Mouse (Mus musculus): ENCODE data around the gene Sptb. TPM values are rescaled to one million over a fixed set of nuclear protein-coding genes. Genes with fewer than 3 reads are reported as not detected.

Gene Sptb
- polyA plus RNA-seq, 1 experiment from 2014 or later, result 53.4 TPM

DNA sequence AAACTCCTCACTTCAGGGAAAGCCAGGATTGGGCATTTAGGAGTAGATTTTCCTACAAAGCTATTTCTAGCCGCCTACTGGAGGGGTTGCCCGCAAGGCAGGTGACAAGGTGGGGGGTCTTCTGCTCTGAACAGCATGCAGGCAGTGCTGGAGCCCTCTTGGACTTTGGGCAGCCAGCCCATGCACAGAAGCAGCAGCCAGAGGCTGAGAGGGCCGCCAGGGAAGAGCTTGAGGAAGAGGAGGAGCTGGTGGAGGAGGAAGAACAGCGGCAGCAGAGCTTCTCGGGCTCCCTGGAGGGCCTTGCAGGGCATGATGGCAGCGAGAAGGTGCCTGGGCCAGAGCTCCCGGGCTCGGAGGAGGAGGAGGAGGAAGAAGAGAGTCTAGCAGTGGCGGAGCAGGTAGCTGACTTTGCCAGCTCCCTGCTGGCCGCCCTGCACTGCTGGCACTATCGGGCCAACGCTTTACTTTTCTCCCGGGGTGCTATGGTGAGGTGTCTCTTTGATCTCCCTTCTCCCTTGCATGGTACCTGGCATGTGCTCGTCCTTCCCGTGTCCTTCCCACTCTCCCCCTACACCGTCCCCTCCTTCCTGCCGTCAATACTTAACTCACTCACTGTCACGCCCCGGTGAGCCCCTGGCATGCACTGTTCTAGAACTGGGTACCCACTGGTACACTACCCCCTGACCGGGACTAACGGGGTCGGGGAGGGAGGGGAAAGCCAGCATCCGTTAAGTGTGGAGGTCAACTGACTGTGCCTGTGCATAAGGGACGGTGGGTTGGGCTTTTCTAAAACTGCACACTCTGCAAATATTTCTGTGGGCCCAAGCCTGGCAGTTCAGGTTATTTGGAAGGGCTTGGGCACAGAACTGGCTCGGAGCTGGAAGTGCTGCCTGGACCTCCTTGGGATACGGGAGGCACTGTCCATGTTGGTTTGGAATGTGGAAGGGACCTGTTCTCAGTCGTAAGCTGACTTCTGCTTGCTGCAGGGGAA is 137.8 kb downstream of the Sptb start:
- no peak overlapping the region for H3K27ac ChIP-seq (ENCODE audit: low read depth, low read length)
- peaks cover 5% of the 10 kb centered on the region; the same call in 1 of the 2 replicates for H3K4me1 ChIP-seq (replicated peaks; ENCODE audit: control insufficient read depth, insufficient read depth, low read length)
- H3K36me3 ChIP-seq (ENCODE audit: control insufficient read depth, insufficient read depth, low read length), result peaks cover 4% of the 10 kb centered on the region; the same call in 1 of the 2 replicates
- H3K9me3 ChIP-seq (ENCODE audit: control insufficient read depth, low read length), result no peaks in the 10 kb centered on the region
- no peak overlapping the region for H3K9ac ChIP-seq (ENCODE audit: low read depth, low read length)
- WGBS, result 83% methylated on average over 27 of the region's 27 CpGs
- 0 out of 2 replicates have a peak, but pooled peaks cover 3% of the 10 kb centered on the region for H3K27me3 ChIP-seq (replicated peaks; ENCODE audit: control insufficient read depth, insufficient read depth, low read length)
- DNase-seq (ENCODE audit: low spot score) (no peak), ATAC-seq (replicated peaks; ENCODE audit: low FRiP score) (no peak)
- H3K4me2 ChIP-seq, result no peak overlapping the region
- H3K4me3 ChIP-seq (ENCODE audit: low read depth, low read length), result no peak overlapping the region

DNA sequence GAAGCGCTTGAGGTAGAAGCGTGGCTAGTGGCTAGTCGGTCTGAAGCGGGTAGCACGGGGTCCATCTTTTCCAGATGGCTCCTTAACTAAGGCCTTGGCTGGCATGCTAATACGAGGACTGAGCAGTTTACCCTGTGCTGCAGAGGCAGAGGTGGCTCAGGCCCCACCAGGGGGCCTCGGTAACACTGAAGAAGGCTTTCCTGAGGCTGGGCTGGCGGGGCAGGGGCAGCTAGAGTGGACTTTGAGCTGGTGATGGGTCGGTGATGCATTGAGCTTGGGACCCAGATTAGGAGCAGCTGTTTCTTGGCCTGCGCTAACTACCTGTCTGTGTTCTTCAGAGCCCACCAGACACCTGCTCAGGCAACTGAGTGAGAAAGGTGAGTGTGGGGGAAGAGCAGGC is 139.1 kb downstream of the Sptb start:
- ATAC-seq (replicated peaks; ENCODE audit: low FRiP score), result no peak
- DNase-seq (ENCODE audit: low spot score), result no peak
- Histone ChIP-seq H3K9me3 (ENCODE audit: control insufficient read depth, low read length) (no peaks in the 10 kb centered on the region), H3K4me2 (no peak overlapping the region), H3K9ac (ENCODE audit: low read depth, low read length) (no peak overlapping the region), H3K4me3 (ENCODE audit: low read depth, low read length) (no peak overlapping the region), H3K36me3 (ENCODE audit: control insufficient read depth, insufficient read depth, low read length) (peaks cover 4% of the 10 kb centered on the region; the same call in 1 of the 2 replicates), H3K4me1 (replicated peaks; ENCODE audit: control insufficient read depth, insufficient read depth, low read length) (peaks cover 5% of the 10 kb centered on the region; the same call in 1 of the 2 replicates), H3K27ac (ENCODE audit: low read depth, low read length) (no peak overlapping the region), H3K27me3 (replicated peaks; ENCODE audit: control insufficient read depth, insufficient read depth, low read length) (0 out of 2 replicates have a peak, but pooled peaks cover 3% of the 10 kb centered on the region)
- WGBS, result 73% methylated on average over 10 of the region's 10 CpGs

DNA sequence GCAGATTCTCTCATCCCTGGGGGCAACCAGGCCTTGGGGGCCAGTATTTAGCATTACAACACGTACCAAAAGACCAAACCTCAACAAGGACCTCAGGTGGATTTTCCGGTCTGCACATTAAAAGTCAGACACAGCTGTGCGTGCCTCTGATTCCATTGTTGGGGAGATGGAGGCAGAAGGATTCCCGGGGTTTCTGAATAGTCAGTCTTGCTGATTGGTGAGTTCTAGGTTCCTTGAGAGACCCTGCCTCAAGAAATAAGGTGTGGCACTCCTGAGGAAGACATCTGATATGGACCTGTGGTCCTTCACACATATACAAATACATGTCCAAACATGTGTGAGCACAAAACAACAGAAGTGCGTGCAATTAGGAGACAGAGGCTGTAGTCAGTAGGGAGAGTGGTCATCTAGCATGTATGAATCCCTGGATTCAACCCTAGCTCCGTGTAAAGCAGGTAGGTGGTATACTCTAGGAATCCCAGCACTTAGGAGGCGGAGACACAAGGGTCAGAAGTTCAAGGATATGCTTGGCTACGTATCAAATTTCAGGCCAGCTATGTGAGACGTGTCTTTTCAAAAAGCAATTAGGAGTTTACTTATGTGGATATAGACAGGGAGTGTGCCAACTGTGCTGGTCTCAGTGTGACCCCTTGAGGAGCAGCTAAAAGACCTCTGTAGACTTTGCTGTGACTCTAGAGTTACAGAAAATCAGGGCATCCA is 140.0 kb downstream of the Sptb start:
- H3K4me2 ChIP-seq, result no peak overlapping the region
- H3K4me1 ChIP-seq (replicated peaks; ENCODE audit: control insufficient read depth, insufficient read depth, low read length), result no peaks in the 10 kb centered on the region
- H3K4me3 ChIP-seq (ENCODE audit: low read depth, low read length), result no peak overlapping the region
- 0 out of 2 replicates have a peak, but pooled peaks cover 3% of the 10 kb centered on the region for H3K27me3 ChIP-seq (replicated peaks; ENCODE audit: control insufficient read depth, insufficient read depth, low read length)
- H3K9me3 ChIP-seq (ENCODE audit: control insufficient read depth, low read length), result no peaks in the 10 kb centered on the region
- 71% methylated on average over 9 of the region's 9 CpGs for WGBS
- ATAC-seq (replicated peaks; ENCODE audit: low FRiP score), result no peak
- no peak overlapping the region for H3K27ac ChIP-seq (ENCODE audit: low read depth, low read length)
- no peak for DNase-seq (ENCODE audit: low spot score)
- no peak overlapping the region for H3K9ac ChIP-seq (ENCODE audit: low read depth, low read length)
- H3K36me3 ChIP-seq (ENCODE audit: control insufficient read depth, insufficient read depth, low read length), result peaks cover 6% of the 10 kb centered on the region; the same call in 1 of the 2 replicates

DNA sequence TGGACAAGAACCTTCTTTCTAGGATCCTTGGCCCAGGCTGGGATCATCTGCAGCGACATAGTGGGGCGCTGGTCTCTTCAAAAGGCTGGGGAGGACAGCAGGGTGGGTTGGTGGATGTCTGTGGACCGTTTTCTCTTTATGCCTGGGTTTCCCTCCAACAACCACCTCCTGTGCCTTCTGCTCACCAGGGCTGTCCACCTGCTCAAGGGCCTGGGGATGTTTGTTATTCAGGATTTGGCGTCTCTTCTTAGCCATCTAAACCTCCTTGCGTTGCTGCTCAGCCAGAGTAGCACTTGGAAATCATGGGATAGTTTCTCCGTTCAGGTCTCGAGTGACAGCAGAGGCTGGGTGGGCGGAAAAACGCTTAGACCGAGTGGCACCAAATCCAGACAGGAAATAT is 144.1 kb downstream of the Sptb start:
- ATAC-seq (replicated peaks; ENCODE audit: low FRiP score) (no peak), DNase-seq (ENCODE audit: low spot score) (no peak)
- 87% methylated on average over 10 of the region's 10 CpGs for WGBS
- Histone ChIP-seq H3K9ac (ENCODE audit: low read depth, low read length) (no peak overlapping the region), H3K4me2 (no peak overlapping the region), H3K27ac (ENCODE audit: low read depth, low read length) (no peak overlapping the region), H3K9me3 (ENCODE audit: control insufficient read depth, low read length) (no peaks in the 10 kb centered on the region), H3K27me3 (replicated peaks; ENCODE audit: control insufficient read depth, insufficient read depth, low read length) (no peaks in the 10 kb centered on the region), H3K4me3 (ENCODE audit: low read depth, low read length) (no peak overlapping the region), H3K4me1 (replicated peaks; ENCODE audit: control insufficient read depth, insufficient read depth, low read length) (peaks cover 4% of the 10 kb centered on the region; the same call in 1 of the 2 replicates), H3K36me3 (ENCODE audit: control insufficient read depth, insufficient read depth, low read length) (peaks cover 10% of the 10 kb centered on the region; the same call in 1 of the 2 replicates)

DNA sequence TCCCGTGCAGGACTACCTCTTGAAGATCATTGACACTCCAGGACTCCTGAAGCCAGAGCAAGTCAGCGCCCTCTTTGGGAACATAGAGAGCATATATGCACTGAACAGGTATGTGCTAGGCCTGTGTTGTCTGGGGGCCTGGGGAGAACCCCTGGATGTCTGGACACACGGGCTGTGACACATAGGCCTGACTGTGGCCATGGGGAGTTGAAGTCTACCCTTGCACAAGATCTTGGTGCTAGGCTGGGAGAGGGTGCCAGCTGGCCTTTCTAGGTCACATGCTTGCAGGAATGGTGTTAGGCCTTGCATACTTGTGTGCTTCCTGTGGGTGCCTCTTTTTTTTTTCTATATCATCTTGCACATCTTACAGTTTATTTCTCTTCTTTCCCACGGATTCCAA is 148.2 kb downstream of the Sptb start:
- Histone ChIP-seq H3K4me2 (no peak overlapping the region), H3K36me3 (ENCODE audit: control insufficient read depth, insufficient read depth, low read length) (peaks cover 16% of the 10 kb centered on the region), H3K4me3 (ENCODE audit: low read depth, low read length) (no peak overlapping the region), H3K27me3 (replicated peaks; ENCODE audit: control insufficient read depth, insufficient read depth, low read length) (no peaks in the 10 kb centered on the region), H3K9me3 (ENCODE audit: control insufficient read depth, low read length) (no peaks in the 10 kb centered on the region), H3K27ac (ENCODE audit: low read depth, low read length) (no peak overlapping the region), H3K9ac (ENCODE audit: low read depth, low read length) (no peak overlapping the region), H3K4me1 (replicated peaks; ENCODE audit: control insufficient read depth, insufficient read depth, low read length) (peaks cover 8% of the 10 kb centered on the region)
- ATAC-seq (replicated peaks; ENCODE audit: low FRiP score) (no peak), DNase-seq (ENCODE audit: low spot score) (no peak)
- 74% methylated on average over 4 of the region's 4 CpGs for WGBS

DNA sequence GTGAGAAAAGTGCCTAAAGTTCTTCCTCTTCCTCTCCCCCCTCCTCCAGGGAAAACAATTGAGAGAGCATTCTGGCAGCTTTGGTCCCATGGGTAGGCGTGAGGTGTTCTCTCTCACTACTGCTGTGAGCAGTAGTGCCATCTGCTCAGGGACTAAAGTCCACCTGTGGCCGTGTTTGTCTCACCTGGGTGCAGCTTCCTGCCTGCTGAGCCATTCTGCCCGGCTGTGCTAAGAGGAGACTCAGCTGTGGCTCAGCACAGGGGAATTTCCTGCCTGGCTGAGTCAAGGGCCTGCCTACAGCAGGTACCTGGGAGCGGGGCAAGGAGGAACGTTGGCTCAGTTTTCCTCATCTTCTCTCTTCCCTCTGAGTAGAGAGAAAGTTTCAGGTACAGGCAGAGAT is 152.1 kb downstream of the Sptb start:
- Histone ChIP-seq H3K36me3 (ENCODE audit: control insufficient read depth, insufficient read depth, low read length) (peaks cover 6% of the 10 kb centered on the region), H3K4me3 (ENCODE audit: low read depth, low read length) (no peak overlapping the region), H3K9ac (ENCODE audit: low read depth, low read length) (no peak overlapping the region), H3K4me2 (no peak overlapping the region), H3K27me3 (replicated peaks; ENCODE audit: control insufficient read depth, insufficient read depth, low read length) (no peaks in the 10 kb centered on the region), H3K9me3 (ENCODE audit: control insufficient read depth, low read length) (no peaks in the 10 kb centered on the region), H3K4me1 (replicated peaks; ENCODE audit: control insufficient read depth, insufficient read depth, low read length) (peaks cover 21% of the 10 kb centered on the region), H3K27ac (ENCODE audit: low read depth, low read length) (no peak overlapping the region)
- 51% methylated on average over 5 of the region's 5 CpGs for WGBS
- no peak for ATAC-seq (replicated peaks; ENCODE audit: low FRiP score)
- DNase-seq (ENCODE audit: low spot score), result no peak

DNA sequence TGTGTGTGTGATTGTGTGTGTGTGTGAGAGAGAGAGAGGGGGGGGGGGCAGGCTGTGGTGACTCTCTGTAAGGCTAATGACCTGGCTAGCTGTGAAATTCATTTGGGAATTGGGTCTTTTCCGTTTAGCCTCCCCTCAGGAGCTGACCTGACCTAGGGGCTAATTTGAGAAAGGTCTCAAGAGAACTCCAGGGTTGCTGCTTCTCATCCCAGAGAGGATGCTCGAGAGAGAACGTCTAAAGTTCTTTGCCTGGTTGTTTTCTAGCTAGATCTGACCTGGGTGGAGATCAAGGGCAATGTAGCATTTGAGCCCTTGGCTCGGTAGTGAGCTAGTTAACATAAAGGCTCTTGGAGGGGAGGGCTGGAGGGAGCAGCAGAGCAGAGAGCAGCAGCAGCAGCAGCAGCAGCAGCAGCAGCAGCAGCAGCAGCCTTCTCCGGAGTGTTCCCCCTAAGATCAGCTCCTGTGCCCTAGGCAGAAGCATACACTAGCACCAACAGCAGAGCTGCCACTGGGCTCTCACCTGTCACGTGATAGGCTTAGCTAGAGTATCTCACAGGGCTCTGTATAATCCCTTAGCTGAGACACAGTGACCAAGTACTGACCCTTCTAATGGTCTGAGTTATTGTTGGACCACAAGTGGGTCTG is 153.5 kb downstream of the Sptb start:
- H3K4me3 ChIP-seq (ENCODE audit: low read depth, low read length), result no peak overlapping the region
- peaks cover 21% of the 10 kb centered on the region for H3K4me1 ChIP-seq (replicated peaks; ENCODE audit: control insufficient read depth, insufficient read depth, low read length)
- no peak overlapping the region for H3K4me2 ChIP-seq
- no peak for DNase-seq (ENCODE audit: low spot score)
- peaks cover 6% of the 10 kb centered on the region for H3K36me3 ChIP-seq (ENCODE audit: control insufficient read depth, insufficient read depth, low read length)
- ATAC-seq (replicated peaks; ENCODE audit: low FRiP score), result no peak
- no peaks in the 10 kb centered on the region for H3K9me3 ChIP-seq (ENCODE audit: control insufficient read depth, low read length)
- no peaks in the 10 kb centered on the region for H3K27me3 ChIP-seq (replicated peaks; ENCODE audit: control insufficient read depth, insufficient read depth, low read length)
- 31% methylated on average over 6 of the region's 6 CpGs for WGBS
- H3K9ac ChIP-seq (ENCODE audit: low read depth, low read length), result no peak overlapping the region
- H3K27ac ChIP-seq (ENCODE audit: low read depth, low read length), result no peak overlapping the region

DNA sequence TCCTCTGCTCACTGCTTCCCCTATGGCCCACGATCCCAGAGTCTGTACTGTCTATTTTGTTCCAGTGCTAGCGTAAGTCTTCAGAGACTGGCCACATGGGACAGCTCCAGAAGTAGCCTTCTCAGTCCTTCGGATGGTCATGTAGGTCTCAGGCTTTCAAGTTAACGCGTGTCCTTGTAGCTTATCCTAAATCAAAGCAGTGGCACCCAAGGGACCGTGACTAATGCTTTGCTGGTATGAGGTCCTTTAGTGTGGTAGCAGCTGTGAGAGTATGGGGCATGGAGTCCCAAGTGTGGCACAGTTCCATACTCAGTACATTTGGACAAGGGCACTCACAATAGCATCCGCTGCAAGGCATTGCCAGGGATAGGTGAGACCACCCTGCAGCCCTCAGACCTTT is 154.2 kb downstream of the Sptb start:
- H3K4me1 ChIP-seq (replicated peaks; ENCODE audit: control insufficient read depth, insufficient read depth, low read length), result peaks cover 21% of the 10 kb centered on the region
- DNase-seq (ENCODE audit: low spot score) (no peak), ATAC-seq (replicated peaks; ENCODE audit: low FRiP score) (no peak)

More for the DNA sequence above, 154.2 kb downstream of the Sptb start:
- H3K36me3 ChIP-seq (ENCODE audit: control insufficient read depth, insufficient read depth, low read length), result peaks cover 6% of the 10 kb centered on the region
- H3K27me3 ChIP-seq (replicated peaks; ENCODE audit: control insufficient read depth, insufficient read depth, low read length), result no peaks in the 10 kb centered on the region
- H3K9ac ChIP-seq (ENCODE audit: low read depth, low read length), result no peak overlapping the region
- no peak overlapping the region for H3K4me3 ChIP-seq (ENCODE audit: low read depth, low read length)
- H3K27ac ChIP-seq (ENCODE audit: low read depth, low read length), result no peak overlapping the region
- no peaks in the 10 kb centered on the region for H3K9me3 ChIP-seq (ENCODE audit: control insufficient read depth, low read length)
- H3K4me2 ChIP-seq, result no peak overlapping the region
- 73% methylated on average over 7 of the region's 7 CpGs for WGBS
